Mouse (Mus musculus) layer of hippocampus, adult 9-10 months (tissue): ENCODE data around the gene Rhbdd3.

Experiments used
- DNase-seq: peaks from one replicate; pipeline ENCODE4 v3.0.0; 2022; ENCODE audit warnings: low spot score

Gene Rhbdd3

DNA sequence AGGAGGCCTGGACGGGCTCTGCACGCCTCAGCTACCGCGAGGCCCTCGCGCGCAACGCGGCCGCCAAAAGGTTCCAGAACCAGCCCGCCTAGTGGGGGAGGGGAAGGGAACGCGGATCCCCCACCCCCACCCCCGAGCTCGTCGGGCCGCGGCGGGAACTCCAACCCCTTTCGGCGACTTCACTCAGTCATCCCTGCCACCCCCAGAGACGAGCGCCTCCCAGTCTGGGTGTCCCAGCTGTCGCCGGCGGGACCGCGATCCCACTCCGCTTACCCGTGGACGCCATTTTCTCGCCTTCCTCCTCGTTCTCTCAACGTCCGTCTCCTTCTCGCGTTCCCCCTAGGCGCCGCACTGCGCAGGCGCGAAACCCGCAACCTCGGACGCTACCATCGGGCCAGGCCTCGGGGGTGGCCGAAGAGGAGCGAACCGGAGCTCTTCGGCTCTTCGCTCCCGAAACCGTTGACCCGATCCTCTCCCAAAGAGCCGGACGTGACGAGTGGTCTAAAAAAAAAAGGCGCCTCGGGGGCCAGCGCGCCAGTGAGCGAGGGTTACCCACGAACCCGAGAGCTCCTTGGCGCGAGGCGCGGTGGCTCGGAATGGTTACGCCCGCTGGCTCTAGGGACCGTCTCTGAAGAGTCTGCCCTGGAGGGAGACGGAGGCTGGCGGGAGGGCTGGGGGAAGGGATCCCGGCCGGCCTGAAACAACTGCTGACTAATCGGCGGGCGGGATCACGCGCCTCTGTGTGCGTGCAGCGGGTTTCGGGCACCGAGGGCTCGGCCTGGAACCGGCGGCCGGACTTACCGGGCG is at the start of gene Rhbdd3, which contains the start of gene Ewsr1:
Rhbdd3 (plus strand) TSS at position 191 of the 807 bp plus-strand sequence.
Ewsr1 (minus strand) TSS at position 531 of the 807 bp plus-strand sequence.
- peak; percentile 91 for DNase-seq

DNA sequence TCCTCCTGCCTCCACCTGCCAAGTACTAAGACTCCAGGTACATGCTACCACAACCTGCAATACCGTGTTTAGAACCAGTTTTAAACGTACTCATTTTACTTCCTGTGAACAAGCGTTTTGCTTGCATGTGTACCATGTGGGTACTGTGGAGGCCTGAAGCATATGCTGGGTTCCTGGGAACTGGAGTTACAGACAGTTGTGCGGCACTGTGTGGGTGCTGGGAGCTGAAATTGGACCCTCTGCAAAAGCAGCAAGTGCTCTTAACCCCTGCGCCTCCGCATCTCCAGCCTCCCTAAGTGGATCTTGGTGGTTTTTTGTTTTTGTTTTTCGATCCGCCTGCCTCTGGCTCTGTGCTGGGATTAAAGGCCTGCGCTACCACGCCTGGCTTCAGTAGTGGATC is 47.1 kb upstream of the Rhbdd3 start:
- DNase-seq: no peak

DNA sequence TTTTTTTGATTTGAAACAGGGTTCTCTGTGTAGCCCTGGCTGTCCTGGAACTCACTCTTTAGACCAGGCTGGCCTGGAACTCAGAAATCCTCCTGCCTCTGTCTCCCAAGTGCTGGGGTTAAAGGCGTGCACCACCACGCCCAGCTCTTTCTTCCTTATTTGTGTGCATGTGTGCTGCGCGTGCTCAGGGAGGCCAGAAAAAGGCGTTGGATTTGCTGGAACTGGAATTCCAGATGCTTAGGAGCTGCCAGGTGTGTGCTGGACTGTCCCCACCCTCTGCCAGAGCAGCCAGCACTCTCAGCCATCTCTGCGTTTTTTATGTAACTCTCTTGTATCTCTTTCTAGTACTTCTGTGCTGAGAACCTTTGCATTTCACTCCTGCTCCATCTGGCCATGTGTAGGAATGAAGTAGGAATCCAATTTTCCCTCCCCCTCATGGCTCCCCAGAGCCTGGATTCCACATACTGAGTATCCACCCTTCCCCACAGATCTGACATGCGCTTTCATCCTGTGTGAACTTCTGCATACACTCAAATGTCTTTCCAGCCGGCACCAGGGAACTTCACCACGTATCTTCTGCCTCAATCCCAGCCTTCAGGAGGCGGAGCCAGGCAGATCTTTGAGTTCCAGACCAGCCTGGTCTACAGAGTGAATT is 46.4 kb upstream of the Rhbdd3 start:
- DNase-seq: no peak

DNA sequence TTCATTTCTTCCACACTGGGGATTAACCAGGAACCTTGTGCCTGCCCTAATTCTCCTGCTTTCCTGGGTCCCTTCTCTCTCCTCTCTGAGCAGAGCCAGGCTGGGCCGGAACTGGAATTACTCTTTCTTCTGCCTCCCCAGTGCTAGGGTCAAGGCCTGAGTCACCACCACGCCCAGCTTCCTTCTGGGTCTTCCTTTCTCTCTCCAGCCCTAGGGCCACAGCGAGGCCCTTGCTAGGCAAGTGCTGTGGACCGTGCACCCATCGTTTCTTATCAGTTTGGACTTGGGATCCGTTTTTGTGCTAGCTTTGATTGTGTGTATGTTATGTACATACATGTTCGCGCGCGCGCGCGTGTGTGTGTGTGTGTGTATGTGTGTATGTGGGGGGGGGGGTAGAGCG is 44.6 kb upstream of the Rhbdd3 start:
- no peak for DNase-seq

DNA sequence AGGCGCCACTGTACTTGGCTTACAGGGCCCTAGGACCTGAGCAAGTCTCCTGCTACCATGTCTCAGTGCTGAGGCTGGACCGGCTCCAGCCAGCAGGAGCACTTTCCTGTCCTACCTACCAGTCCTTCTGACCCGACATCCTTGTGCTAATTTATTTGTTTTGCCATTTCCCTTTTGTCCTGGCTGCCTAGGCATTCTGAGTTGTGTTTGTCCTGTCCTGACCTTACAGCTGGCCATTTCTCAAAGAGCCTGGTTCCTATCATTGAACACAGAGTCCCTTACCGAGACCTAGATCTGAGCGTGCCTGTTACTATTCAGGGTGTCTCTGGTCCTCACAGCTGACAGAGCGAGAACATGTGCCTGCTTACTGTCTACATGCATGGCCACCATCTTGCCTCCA is 43.9 kb upstream of the Rhbdd3 start:
- no peak for DNase-seq

DNA sequence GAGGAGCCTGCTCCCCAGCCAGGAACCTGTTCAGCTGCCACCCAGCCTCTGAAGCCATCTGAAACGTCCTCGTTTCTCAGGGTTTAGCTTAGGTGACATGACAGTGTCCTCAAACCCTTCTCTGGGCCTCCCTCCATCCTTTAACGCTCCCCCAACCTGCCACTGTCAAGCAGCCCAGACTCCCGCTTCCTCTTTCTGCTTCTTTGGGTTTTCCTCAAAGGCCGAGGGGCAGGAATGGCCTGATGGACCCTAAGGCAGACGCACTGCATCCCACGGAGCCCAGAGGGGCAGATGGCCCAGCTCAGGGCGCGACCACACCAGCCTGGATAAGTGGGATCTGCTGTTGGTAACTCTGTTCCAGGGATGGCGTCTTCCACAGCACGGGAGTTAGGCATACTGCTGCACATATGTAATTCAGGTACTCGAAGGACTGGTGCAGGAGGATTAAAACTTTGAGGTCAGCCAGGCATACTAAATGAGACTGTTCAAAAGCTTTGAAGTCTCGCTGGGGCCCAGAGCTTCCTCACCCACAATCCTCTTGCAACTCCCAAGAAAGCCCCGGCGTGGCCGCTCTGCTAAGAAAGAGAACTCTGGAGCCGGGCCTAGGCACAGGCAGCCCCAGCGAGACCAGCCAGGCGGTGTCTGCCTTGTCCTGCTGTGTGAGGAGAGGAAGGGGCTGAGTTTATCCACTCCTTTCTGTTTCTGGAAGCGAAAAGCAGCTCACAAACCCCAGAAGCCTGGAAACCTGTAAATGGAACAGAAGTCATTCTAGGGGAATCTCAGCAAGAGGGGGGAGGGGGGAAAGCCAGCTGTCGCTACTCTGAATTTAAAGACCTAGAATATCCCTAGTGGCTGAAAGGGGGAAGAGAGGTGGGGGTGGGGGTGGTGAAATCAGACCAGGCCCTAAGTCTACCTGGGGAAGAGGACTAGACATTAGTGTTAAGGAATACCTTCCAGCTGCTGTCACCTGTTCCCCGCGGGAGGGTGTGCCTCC is 42.5 kb upstream of the Rhbdd3 start:
- no peak for DNase-seq

DNA sequence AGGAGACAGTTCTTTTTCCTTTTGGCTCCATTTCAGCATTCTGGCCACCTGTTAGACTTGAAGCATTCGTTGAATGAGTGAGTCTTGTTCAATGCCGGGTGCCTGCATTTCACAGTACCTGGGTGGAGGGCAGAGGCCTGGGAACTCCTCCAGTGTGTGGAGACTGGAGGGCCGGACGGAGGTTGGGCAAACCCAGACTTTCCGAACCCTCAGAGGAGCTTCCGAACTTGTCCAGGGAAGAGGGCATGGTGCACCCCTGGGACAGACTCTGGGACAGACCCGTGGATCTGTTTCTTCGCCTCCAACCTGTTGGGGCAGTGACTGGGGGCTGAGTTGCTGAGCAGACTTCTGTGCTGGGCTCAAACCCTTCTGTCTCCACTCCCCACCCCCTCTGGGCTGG is 41.7 kb upstream of the Rhbdd3 start:
- DNase-seq: no peak

DNA sequence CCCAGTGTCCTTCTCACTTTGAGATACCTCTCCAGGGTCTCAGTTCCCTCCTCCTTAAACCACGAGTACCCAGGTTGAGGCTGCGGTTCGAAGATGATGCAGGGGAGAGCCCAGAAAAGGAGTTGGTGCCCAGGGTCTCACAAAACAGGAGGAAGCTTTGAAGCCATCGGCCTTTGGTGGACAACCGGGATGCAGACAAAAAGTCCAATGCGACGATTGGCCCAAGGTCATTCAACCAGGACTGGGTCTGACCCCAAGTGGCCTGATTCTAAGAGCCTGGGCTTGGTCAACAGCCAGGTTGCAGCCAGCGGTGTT is 41.2 kb upstream of the Rhbdd3 start:
- DNase-seq: no peak

DNA sequence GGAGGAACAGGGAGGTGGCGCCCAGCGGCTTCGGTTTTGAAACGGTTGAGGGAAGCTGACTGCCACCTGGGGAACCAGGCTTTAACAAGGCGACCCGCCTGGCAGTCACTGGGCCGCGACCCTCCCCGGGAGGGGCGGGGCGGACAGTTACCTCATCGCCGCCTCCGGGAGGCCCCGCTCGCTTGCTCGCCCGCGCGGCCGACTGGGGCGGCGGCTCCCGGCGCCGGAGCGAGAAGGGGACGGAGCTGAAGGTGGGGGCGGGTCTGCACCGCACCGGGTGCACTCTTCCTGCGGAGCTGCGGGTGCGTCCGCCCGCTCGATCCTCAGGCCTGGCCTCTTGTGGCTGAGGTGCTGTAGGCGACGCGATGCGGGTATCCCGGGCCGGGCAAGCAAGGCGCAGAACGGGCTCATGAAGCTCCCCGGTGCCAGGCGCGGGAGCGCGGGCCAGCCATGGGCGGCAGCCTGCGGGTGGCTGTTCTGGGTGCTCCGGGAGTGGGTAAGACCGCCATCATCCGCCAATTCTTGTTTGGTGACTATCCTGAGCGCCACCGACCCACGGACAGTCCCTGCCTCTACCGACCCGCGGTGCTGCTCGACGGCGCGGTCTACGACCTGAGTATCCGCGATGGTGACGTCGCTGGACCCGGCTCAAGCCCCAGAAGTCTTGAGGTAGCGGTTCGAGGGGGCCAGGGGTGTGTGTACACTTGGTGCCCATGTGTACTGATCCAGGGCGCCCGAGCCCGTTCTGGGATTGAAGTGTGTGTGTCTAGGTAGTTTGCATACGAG is 40.7 kb upstream of the Rhbdd3 start, which contains the start of gene Rasl10a:
Rasl10a (plus strand) TSS at position 273 of the 786 bp plus-strand sequence.
- no peak for DNase-seq

DNA sequence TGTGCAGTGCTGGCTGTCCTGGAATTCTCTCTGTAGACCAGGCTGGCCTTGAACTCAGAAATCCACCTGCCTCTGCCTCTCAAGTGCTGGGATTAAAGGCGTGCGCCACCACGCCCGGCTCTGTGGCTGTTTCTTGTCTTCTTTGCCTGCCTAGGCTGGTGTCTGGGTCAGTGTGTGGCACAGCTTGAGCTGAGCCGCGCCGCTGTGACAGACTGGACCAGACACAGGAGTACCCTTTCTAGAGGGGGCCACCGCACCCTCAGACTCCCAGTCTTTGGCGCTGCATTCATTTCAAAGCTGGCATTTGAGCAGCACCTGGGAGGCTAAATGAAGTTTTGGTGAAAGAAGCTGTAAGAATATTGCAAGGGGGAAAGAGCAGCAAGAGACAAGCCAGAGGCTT is 39.9 kb upstream of the Rhbdd3 start:
- no peak for DNase-seq

DNA sequence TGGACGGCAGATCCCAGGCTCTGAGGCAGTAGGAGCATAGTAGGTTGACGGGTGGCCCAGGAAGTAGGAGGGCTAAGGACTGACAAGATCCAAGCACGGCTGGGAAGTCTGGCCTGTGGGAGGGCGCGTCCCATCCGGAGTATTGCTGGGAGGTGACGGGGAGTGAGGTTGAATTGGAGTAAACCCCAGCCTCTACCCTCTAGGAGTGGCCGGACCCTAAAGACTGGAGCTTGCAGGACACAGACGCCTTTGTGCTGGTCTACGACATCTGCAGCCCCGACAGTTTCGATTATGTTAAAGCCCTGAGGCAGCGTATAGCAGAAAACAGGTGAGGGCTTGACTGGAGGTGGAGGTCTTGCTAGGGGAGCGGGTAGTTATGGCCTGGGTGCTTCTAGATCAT is 39.5 kb upstream of the Rhbdd3 start:
- DNase-seq: no peak

DNA sequence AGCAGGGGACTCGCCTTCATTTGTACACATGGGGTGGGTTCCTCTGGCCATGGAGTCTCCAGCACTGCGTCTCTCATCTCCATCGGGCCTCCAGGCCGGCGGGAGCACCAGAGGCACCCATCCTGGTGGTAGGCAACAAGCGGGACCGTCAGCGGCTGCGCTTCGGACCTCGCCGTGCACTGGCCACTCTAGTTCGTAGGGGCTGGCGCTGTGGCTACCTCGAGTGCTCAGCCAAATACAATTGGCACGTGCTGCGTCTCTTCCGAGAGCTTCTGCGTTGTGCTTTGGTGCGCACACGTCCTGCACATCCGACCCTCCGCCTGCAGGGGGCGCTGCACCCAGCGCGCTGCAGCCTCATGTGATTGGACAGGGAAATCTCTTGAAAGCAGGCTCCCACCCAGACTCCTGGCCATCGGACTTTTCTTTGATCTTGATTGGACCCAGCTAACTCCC is 39.0 kb upstream of the Rhbdd3 start:
- no peak for DNase-seq

DNA sequence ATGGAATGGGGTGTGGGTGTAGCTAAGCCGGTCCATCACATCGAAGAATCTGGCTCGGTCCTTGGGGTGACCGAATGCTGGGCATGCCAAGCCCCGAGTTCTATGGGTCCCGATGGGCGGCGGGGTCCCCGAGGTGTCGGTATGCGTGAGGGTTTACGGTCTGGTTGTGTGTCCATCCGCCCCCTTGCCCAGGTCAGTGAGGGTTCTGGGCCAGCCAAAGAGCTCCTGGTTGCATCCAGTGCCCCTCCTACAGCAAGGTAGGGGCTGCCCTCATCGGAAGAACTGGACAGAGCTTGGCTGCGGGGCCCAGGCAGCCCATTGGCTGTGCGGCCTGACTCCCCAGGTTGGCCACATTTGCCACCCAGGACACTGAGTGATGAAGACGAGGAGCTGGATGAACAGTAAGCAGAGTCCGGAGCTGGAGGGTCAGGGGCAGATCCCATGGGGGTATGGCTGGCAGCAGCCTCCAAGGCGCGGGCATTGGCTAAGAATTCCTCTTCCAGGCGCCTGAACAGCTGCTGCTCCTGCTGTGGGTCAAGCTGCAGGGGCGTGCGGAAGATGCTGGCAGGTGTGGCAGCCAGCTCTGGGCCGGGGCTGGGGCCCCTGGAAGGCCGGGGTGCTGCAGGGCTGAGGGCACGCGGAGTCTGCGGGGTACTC is 37.8 kb upstream of the Rhbdd3 start:
- no peak for DNase-seq

DNA sequence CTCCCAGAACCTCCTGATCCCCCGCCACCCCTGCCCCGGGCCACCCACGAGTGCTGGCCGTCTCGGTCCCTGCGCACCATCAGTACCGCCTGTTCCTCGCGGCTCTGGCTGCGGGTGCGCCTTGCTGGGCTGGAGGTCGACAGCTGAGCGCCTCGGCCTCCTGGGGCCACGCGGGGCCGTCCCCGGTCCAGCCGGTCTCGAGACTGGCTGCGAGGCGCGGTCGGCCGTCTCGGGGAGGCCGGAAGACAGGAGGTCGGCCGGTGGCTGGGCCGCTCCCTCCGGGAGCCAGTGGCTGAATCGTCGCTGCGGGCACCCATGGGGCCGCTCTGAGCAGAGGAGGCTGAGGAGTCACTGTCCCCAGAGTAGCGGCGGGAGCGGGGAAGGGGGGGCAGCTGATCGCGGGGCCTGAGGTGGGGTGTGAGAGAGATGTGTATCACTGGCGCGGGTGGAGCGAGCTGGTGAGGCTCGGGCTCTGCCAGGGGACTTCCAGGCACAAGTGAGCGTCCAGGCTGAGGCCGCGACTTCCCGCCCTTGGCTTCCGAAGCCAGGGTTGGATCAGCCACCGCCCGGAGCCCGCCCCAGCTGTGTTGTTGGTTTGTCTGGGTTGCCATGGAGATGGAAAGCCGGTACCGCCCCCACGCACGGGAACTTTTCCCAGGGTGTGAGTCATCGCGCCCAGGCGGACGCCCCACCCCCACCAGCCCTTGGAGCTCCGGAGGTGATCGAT is 37.1 kb upstream of the Rhbdd3 start:
- peak; percentile 81 for DNase-seq

DNA sequence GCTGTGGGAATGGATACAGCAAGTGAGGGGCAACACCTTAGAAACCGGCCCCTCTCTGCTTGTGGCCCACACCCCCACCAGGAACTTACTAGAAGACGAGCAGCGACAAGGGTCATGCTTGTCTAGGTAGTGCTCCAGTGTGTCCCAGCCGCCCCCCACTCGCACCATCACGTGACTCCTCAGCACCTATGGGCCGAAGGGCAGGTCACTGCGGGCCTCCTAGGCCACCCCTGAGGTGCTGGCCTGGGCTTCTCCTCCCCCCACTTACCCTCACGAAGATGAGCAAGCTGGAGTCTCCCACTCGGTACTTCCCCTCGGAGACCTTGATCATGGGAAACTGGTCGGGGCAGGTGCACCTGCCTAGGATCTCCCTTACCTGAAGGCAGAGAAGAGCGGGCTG is 36.4 kb upstream of the Rhbdd3 start:
- no peak for DNase-seq

DNA sequence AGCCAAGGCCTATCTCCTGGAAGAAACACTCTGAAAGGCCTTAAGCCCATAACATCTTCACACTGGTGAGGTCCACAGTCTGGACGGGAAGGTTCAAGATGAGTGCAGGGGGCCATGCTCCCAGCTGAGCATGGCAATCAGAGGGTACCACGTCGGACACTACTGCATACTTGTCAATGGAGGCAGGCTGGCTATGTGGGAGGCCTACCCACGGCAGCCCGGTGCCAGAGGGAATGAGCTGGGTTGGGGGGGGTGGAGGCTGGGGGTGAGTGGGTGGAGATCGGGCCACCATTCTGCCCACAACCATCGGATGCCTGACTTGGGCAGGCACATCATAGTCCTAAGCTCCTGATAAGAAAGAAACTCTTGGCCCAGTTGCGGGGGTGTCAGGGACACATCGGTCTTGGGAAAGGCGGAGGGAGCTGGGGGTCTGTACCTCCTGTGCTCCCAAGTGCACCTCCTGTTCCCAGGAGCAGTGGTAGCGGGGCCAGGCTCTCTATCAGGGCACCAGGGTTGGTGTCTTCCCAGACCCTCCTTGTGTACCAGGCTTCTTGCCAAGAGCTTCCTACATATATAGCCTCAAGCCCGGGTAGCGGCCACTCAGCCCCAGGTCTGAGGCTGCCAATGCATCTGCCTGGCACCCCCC is 35.7 kb upstream of the Rhbdd3 start:
- DNase-seq: no peak

DNA sequence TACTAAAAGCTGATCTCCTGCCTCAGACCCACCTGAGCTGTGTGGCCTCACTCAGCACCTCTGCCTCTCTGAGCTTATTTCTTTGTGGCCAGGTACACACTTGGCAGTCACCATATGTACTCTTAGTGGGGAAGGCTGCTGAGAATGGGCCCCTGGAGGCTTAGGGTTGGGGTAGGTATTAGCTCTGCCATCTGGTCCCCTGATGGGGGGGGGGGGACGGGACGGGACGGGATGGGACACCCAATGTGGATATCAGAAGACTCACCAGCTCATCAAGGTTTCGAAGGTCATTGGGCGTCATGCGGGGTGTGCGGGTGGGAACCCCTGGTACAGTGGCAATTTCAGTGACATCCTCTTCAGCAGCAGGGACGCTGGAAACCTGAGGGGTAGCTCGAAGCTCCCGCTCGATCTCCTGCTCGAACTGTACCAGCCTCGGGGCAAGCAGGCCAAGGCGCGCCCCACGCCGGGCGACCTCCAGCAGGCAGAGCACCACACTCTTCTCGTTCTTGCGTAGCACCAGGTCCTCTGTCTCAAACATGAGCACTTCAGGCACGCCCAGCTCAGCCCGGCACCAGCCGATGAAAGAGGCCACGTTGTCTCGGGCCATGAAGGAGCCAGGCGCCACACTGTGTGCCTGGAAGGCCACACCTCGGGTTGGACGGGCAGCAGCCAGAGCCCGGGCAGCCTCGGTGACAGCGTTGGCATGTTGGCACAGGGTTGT is 35.0 kb upstream of the Rhbdd3 start:
- DNase-seq: no peak

DNA sequence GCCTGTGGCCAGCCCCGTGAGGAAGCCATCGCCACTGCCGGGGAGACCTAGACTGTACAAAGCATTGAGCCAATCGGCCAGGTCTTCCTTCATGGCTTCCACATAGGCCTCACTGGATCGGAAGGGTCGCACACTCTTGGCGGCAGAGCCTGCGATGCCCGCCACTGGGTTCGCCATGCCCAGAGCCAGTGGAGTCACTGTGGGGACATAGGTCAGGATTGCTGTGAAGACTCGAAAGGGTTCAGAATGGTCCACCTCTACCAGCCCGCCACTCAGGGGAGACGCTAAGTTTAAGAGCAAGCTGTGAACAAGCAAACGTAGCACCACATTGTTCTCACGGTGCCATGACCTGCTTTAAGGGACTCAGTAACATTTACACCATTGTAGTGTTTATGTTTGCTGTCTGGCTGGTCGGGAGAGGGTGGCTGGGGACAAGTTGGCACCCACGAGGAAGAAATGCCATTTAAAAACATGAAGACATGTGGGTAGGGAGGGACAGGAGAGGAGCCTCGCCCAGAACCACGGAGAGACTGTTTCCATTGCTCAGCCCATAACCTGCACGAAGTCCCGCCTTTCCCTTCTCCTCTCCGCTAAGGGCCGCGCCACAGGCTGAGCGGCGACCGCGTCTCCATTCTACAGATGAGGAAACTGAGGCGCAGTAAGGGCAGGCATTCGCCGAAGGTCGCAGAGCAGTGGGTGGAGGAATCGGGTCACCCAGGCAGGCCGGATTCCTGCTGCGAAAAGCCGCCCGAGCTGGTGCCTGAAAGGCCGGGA is 34.3 kb upstream of the Rhbdd3 start:
- DNase-seq: no peak
